Mouse (Mus musculus) liver, adult 2 months (tissue): ENCODE data around the gene Dnaic1.

Experiments
- CTCF ChIP-seq: fragments of 200-500 bp; IDR thresholded peaks from 2 replicates; pipeline ENCODE4 v1.5.1; 2011; ENCODE audit warnings: low read depth, low read length, control low read depth
- POLR2A ChIP-seq: fragments of 200-500 bp; IDR thresholded peaks from 2 replicates; pipeline ENCODE4 v1.6.1; 2011; ENCODE audit warnings: low read length, control low read depth; ENCODE audit not compliant: insufficient read depth; ENCODE audit errors: extremely low read depth

DNA sequence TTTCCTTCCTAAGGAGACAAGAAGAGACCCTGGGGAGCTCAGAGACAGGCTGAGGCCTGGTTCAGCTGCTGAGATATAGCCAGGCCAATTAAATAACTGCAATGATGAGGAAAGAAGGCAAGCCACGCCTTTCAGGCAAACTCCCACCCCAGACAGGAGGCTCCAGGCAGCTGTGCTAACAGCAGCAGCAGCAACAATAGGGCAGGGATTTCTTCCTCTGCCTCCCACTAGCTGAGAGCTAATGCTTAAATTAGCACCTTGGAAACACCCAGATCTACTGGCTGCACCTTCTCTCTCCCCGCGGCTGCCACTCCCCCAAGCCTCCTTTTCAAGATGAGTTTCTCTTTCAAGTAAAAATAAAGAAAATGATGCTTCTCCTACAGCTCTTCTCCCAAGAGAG lies 3.5 kb upstream of the Dnaic1 start:
- TF ChIP-seq CTCF, result no peak
- no peak for TF ChIP-seq POLR2A
